Mouse (Mus musculus): ENCODE results near the gene Ssxb2. TPM values are rescaled to one million over a fixed set of nuclear protein-coding genes. Genes with fewer than 3 reads are reported as not detected.

Gene Ssxb2
- not detected in 2 replicates for polyA plus RNA-seq (2012; rRNA removed; ENCODE audit: low replicate concordance)

DNA sequence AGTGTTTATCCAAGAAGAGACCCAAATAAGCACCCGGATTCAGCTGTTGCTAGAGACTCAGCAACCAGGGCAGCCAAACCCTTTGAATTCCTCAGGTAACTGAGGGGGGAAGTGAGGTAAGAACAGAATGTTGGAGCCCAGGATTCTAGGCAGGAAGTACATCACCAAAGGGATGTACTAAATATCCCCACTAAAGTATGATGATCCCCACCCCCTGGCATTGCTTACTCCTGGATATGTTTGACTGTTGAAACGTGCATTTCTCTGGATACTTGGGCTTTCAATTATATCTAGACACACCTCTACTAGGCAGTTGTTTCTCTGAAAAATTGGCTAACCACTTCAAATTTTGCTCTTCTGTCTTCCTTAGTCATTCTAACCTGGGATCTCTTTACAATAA lies at the start of gene Ssxb2:
Gene Ssxb2, minus strand, starts transcription at position 101 of the 400 bp plus-strand sequence.

DNA sequence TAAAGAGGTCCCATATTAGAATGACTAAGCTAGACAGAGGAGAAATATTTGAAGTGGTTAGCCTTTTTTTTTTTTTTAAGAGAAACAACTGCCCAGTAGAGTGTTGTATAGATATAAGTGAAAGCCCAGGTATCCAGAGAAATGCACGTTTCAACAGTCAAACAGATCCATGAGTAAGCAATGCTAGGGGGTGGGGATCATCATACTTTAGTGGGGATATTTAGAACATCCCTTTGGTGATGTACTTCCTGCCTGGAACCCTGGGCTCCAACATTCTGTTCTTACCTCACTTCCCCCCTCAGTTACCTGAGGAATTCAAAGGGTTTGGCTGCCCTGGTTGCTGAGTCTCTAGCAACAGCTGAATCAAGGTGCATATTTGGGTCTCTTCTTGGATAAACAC lies 48.5 kb downstream of the Ssxb2 start, which contains the start of gene Ssxb1:
Gene Ssxb1, plus strand, starts transcription at position 301 of the 400 bp plus-strand sequence.

Other genes starting within 250 kb of the Ssxb2 start
- 38.1 and 48.9 TPM in 2 replicates for gene Ftsj1, start 209.3 kb downstream of the Ssxb2 start, polyA plus RNA-seq (2012; rRNA removed; ENCODE audit: low replicate concordance)
- 0.62 and 10.9 TPM in 2 replicates for gene Slc38a5, start 190.6 kb downstream of the Ssxb2 start, polyA plus RNA-seq (2012; rRNA removed; ENCODE audit: low replicate concordance)
- gene Ssxb10, start 134.3 kb downstream of the Ssxb2 start, polyA plus RNA-seq (2012; rRNA removed; ENCODE audit: low replicate concordance), result not detected in 2 replicates
- not detected in 2 replicates for gene Ssxb9, start 94.7 kb downstream of the Ssxb2 start, polyA plus RNA-seq (2012; rRNA removed; ENCODE audit: low replicate concordance)
- not detected in 2 replicates for gene Ssxb1, start 48.4 kb downstream of the Ssxb2 start, polyA plus RNA-seq (2012; rRNA removed; ENCODE audit: low replicate concordance)
- not detected in 2 replicates for gene Gm14459, start 63.2 kb upstream of the Ssxb2 start, polyA plus RNA-seq (2012; rRNA removed; ENCODE audit: low replicate concordance)
- gene Ssxb6, start 86.5 kb upstream of the Ssxb2 start, polyA plus RNA-seq (2012; rRNA removed; ENCODE audit: low replicate concordance), result not detected in 2 replicates
- gene Ssxb3, start 130.1 kb upstream of the Ssxb2 start, polyA plus RNA-seq (2012; rRNA removed; ENCODE audit: low replicate concordance), result not detected in 2 replicates
- not detected in 2 replicates for gene Ssxb8, start 229.1 kb upstream of the Ssxb2 start, polyA plus RNA-seq (2012; rRNA removed; ENCODE audit: low replicate concordance)

Measured in subcutaneous adipose tissue, adult 2 months (tissue).